Mouse (Mus musculus) heart, adult 2 months (tissue): ENCODE results near the gene Luzp2.

ENCODE experiments used
- CTCF ChIP-seq: fragments of 200-600 bp; IDR thresholded peaks from 2 replicates; pipeline ENCODE4 v1.8.1; 2022; ENCODE audit warnings: antibody characterized with exemption, mild to moderate bottlenecking, moderate library complexity
- EP300 ChIP-seq: fragments of 200-500 bp; IDR thresholded peaks from 2 replicates; pipeline ENCODE4 v1.6.1; 2011; ENCODE audit warnings: low read depth, low read length, control low read depth; ENCODE audit not compliant: insufficient read depth
- POLR2A ChIP-seq: fragments of 200-500 bp; IDR thresholded peaks from 2 replicates; pipeline ENCODE4 v1.6.1; 2011; ENCODE audit warnings: mild to moderate bottlenecking, low read depth, low read length, control low read depth; ENCODE audit not compliant: insufficient read depth

DNA sequence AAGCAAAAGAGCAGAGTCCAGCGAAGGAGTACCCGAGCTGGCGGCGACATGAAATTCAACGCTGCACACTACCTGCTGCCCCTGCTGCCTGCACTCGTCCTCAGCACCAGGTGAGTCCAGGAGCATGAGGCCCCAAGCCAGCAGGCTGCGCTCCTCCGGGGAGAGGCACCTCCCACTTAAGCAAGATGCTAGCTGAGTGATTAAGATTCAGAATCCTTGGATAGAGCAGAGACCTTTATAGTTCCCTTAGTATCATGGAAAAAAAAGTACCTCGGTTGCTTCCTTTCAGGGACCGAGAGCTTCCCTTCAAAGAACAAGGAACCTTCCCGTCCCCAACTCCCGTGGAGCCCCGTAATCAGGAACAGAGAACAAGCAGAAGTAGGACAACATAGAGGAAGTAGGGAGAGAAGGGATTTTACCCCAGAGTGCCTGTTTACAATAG, 634 bp downstream of the Luzp2 start:
- TF ChIP-seq CTCF (no peak), POLR2A (no peak), EP300 (no peak)
